Mouse (Mus musculus) retina, adult 2 months (tissue): Measurements from ENCODE around the gene Lgmn.

Experiments
- DNase-seq: peaks from one replicate; pipeline ENCODE4 v3.0.0-alpha.2; 2012; ENCODE audit warnings: low read depth, low spot score

Lgmn gene

DNA sequence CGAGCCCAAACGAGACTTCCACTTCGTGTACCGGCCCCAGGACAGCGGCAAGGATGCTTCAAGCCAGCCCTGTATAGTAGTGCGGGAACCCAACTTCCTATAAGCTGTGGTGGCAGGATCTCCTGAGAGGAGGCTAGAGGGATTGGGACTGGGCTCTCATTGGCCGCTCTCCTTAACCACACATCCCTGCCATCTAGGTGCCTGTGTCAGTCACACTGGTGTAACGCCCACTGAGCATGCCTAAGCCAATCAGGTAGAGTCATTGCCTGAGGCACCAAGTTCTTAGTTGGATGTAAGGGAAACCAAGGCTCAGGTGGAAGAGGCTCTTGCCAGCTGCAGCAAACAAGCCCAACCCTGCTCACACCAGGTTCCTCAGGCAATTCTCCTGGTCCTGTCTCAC, 49.6 kb downstream of the Lgmn start:
- no peak for DNase-seq

DNA sequence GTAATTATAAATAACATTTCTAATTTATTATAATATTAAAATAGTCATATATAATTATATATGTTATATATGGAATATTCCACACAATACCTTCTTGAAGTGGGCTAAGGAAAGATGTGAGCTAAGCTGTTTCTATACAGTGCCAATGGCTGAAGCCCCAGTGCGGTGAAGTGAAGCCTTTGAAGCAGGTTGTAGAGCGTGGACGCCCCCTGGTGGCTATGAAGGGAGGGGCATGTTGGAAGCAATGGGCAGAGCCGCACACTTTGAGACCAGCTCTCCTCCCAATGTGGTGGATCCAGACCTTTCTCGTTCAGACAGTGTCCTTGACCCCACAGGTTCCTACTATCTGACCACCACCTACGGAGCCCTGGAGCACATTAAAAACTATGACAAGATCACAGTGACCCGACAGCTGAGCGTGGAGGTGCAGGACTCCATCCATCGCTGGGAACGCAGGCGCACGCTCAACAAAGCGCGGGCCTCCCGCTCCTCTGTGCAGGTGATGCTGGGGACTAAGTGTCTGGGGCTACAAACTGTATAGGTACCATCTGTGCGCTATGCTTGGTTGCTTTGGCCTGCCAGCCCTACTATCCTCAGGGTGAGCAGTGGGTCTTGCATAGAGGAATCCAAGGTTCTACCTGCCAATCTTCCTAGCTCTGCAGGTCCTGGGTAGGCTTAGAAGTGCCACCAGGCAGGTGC, 52.2 kb downstream of the Lgmn start:
- peak; percentile 65 for DNase-seq

DNA sequence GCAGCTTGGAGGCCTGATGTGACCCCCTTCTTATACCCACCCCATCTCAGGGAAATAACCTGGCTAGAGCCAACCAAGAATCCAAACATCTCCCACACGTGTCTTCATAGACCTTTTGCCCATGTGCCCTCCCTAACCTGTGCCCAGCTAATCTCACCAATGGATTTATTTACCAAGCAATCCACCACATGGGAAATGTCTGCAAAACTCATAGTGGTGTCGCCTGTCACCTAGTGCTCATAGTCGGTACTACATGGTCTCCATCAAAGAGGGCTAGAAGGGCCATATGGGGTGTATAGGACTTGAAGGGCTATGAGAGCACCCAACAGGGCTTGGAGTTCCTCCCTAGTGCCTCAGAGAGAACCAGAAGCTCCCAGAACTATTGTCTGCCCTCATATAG, 54.8 kb downstream of the Lgmn start:
- DNase-seq, result peak; percentile 45

DNA sequence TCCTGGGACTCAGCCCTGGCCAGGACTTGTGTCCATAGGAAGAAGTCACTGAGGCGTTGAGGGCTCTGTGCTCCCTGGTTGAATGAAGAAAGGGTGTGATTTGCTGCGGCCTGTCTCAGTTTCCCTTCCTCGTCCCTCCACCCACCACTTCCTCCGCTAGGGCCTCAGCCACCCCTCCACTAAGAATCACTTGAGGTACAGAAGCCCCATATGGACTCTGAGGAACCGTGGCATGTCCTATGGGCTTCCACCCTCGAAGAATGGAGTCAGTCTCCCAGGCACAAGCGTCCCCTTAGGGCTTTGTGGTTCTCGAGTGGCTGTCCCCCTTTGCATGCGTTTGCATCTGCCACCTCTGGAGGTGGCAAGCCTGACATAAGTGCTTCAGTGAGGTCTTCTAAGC, 56.3 kb downstream of the Lgmn start:
- DNase-seq, result no peak

DNA sequence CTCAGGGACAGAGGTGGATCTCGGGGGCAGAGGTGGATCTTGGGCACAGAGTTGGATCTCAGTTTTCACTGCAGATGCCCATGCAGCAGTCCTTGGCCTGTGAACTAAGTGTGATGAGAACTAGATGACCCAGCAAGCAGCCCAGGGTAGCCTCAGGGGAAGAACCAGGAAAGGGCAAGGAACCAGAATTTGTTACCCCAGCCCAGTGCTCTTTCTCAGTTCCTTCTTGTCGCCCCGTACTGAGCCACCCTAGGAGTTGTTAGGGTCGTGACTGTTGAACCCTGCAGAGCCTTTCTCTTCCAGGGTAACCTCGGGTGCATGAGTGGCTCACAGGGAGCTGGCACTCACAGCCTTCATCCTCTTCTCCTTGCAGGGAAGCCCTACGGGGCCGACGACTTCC, 57.4 kb downstream of the Lgmn start:
- no peak for DNase-seq

DNA sequence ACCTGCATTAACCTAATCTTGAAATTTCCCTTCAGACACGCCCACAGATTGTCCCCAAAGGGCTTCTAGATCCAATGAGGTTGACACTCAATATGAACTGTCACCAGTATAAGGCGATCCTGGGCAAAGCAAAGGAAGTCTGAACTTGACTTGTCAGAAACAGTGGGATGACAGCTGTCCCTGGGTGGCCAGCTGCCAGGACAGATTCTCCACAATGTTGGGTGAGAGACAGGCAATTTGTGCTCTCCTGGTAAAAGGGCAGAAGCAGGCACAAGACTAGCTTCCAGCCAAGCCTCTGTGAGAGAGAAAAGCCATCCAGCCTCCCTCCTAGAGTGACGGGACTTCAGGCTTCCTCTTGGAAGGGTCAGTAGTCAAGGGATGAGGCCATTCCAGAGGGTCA, 67.3 kb downstream of the Lgmn start:
- no peak for DNase-seq

DNA sequence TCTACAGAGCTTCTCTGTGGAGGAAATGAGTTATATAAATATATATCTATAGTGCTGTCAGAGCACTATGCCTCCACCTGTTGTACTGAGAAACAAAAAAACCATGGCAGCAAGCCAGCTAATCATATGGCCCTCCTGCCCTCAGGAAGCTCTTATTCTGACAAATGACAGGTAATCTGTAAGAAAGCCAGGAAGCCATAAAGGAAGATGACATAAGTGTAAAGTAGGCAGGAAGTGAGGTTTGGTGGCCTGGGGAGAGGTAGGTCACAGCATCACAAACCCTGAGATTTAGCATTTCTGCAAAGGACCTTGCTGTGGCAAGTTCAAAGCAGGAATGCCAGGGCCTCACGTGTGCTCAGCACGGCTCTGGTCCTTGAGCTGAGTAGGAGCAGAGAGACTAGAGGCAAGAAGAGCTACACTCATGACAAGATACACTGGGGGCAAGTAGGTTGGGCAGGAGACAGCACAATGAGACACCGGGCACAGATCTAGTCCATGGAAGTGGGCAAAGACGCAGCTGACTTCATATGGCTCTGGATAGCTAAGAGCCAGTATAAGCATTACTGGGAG, 68.6 kb downstream of the Lgmn start:
- DNase-seq, result no peak

DNA sequence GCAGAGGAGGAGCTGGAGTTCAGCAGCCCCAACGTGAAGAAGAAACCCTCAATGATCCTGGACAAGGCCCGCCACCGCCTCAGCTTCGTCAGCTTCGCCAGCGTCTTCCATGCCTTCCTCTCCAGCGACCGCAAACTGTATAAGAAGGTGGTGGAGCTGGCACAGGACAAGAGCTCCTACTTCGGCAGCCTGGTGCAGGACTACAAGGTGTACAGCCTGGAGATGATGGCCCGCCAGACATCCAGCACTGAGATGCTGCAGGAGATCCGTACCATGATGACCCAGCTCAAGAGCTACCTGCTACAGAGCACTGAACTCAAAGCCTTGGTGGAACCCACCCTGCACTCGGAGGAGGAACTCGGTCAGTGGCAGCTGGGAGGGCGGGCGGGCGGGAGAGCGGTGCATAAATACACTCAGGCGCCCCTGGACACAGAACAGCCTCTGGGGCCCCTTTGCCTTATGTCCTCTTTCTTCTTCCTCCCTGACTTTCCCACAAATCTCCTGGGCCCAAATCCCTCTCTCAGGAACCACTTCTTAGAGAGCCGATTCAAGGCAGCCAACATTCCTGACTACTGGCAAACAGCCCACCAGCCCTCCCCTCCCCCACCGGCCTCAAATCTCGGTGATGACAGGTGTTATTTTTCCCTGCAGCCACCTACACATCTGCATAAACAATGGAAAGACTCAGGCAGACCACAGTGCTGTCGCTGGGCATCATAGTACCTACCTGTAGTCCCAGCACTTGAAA, 70.0 kb downstream of the Lgmn start:
- no peak for DNase-seq

DNA sequence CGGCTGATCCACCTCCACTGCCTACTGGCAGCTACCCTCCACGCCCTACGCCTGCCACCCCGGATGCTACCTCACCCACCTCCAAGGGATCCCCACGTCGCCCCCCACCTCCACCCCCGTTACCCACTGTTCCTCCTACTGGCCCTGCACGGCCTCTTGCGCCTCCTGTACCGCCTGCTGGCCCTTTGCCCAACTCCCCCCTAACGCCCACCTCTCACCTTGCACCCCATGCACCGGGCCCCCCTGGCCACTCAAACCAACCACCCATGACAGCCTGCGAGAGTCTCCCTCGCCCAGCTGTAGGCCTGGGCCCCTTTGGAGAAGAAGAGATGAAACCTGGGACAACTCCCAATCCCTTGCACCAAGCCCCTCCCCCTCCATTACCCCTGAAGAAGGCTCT, 71.1 kb downstream of the Lgmn start:
- DNase-seq, result no peak

DNA sequence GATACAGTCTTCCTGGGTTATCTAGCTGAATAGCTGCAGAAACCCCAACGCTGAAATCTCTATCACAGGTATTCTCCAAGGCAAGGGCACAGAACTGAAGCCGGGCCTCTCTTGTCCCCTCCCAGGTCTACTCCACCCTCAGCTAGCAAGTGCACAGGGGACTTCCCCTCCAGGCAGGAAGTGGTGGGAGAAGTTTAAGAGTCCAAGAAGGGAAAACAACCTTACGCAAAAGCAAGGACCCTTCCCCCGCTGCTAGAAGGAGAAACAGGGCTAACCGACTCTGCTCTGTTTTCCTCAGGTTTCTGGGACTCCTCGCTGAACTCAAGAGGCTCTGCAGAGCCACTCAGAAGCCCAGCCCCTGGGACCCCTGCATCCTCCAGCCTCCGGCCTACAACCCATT, 71.5 kb downstream of the Lgmn start:
- DNase-seq, result no peak

DNA sequence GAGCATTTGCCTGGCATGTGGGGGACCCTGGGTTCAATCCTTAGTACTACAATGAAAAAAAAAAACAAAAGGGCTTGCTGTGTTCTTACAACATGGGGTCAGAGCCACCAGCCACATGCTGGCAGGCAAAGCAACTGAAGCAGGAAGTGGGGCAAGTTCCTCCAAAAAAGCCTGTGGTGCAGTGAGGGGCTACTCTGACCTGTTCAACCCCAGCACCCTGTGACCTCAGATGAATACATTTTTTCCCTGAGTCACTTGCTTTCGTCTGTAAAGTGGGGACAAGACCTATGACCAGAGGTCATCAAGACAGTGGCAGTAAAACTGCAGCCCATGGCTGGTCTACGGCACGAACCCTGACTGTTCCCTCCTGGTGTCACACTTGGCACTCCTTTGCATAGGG, 72.5 kb downstream of the Lgmn start:
- DNase-seq, result no peak

DNA sequence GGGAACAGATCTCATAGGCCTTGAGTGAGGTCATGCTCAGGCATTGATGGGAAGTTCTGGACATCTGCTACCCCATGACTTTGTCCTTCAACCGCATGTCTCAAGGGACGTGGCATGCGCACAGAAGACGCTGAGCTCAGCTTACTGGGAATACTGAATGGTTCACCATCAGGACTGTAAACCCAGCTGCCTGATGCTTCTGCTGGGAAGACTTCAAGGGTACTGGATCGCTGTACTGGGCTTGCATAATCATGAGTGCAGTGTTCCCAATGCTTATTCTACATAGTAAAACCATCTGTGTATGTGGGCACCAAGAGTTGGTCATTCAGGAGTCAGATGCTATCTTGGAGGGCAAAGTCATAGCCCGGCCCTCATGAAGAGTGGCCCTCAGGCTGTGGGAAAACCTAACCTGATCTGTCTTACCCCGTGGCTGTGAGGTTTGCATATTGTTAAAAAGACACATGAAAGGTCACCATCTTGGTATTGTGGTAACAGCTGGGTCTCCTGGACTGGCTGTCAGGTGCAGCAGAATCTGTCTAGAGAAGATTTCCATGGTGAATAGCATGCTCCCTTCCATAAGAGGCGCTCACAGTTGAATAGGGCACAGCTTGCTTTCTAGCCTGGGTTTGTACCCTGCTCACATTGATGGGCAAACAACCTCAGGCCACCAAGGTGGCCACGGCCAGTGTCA, 73.3 kb downstream of the Lgmn start:
- no peak for DNase-seq

DNA sequence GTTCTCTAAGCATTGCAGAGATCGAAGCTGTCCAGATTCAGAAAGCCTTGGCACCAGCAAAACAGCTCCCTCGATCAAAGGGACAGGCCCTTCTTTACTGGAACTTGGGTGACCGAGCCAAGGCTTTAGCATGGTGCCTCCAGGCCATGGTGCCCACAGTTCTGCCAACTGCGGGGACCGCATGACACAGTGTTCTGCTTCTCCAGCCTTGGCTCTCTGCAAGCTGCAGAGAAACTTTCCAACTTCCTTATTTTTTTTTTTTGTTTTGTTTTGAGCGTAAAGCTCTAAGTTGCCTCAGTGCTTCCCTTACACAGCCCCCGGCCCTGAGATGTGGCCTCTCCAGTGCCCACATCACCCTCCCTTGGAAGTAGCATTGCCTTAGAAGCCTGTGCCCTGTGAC, 74.6 kb downstream of the Lgmn start:
- no peak for DNase-seq

DNA sequence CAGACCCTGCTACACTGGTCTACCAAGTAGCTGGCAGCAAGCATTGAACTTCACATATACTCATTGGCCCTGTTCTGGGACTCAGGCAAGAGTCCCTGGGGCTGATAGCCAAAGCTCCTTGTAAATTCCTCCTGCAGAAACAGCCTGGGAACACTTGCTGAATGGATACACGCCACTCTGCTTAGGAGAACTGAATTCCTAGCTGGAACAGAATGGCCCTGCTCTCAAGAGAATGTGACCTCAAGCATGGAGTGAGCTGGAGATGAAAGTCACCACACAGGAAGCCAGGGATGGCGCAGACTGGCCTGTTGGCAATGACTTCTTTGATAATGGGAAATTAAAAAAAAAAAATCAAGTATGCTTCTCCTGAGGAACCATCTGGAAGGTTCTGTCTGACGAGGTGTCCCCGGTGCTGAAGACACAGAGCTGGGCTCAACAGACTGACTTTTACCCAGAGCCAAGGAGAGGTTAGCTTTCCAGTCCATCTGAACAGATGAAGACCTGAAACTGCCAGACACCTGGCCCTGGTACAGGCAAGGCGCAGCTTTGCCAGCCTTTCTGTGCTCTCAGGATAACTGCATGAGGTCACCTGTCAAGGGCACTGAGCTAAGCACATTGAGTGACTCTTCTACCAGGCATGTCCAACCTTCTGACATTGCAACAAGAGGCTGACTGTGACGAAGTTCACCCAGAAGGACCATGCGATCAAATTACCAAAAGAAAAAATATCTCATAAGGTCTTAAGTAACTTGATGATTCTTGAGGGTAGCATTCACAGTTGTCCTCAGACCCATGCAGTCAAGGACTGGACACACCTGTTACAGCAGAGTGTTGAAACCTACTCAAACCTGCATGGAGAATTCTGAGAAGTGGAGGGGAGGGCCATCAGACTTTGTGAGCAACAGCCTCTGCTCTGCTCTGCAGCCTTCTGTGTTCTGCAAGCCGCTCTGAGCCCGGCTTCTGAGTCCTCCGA, 78.1 kb downstream of the Lgmn start:
- no peak for DNase-seq

DNA sequence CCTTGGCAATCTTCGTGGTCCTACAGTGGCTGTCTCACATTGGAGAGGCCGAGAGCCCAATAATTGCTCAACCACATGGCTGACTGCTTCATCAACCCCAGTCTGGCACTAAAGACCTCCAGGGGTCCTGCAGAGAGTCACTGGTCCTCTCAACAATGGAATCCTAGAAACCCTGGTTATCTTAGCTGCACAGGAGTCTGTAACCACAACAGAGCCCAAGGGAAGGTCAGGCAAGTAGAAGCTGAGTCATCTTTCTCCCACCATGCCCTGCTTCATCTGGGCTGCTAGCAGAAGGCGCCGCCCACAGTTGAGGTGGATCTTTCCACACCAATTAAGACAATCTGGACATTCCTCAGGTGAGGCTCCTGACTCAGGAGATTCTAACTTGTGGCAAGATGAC, 80.2 kb downstream of the Lgmn start:
- DNase-seq, result no peak

DNA sequence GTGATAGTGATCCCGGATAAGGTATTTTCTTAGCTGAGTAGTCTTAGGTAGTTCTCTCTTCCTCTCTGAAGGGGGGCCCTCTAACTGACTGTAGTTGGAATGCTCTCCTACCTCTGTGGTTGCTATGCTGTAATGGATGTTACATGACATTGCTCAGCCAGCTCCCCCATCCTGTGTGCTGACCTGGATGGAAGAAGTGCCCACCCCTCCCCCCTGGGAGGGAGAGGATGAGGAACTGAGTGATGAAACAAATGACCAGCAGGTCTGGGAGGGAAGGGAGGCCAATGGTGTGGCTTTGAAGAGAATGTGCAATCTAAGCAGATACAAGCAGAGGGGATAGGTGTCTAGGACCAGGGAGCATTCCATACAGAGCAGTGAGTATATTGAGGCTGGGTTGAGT, 82.8 kb downstream of the Lgmn start:
- no peak for DNase-seq

DNA sequence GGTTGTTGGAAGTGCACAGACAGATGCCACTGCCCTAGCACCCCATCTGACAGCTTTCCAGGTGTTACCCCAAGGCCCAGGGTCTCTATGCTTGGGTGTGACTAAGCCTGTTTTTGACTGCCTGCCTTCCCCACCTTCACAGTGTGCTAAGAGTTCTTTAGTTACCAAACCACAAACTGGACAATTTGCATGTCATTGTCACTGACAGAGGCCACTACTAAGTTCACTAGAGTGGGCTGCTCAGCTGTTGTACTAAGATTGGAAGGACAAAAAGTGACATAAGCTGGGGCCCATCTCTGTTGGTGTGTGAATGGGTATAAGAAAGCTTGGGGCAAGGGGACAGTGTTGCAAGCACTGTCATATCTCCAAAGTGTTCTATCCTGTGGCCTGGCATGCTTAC, 83.8 kb downstream of the Lgmn start:
- no peak for DNase-seq

DNA sequence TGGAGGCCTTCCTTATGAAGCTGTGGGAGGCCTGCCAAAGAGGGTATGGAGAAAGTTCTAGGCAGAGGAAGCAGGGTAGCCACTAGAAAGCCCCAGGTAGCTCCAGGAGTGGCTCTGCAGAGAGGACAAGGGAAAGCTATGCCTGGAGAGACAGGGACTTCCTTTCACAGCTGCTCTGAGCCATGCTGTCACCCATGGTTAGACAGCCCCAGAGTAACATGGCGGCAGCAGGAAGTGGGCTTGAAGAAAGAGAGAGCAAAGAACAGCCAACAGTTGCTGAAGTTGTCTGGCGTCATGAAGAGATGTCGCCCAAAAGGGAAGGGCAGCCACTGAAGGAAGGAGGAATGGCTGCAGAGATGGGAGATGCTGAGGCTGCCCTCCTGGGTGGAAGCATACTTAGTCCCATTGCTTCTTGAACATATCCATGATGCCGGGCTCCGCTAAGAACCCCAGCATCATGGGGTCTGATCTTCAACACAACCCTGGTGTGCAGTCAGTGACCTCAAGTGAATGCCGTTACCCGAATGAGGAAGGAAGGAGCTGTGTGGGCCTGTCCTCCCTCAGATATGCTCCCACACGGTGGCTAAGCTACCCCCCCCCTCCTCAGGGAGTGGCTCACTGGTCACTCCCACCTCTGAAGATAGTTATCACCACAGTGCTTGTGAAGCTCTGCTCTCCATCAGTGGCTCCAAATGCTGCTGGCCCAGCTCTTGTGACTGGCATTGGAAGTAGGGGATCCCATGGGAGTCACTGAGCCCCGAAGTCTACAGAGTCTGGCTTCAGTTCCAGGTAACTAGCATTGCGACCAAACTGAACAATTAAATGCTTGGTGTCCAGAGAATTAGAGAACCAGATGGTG, 85.3 kb downstream of the Lgmn start:
- DNase-seq, result no peak

DNA sequence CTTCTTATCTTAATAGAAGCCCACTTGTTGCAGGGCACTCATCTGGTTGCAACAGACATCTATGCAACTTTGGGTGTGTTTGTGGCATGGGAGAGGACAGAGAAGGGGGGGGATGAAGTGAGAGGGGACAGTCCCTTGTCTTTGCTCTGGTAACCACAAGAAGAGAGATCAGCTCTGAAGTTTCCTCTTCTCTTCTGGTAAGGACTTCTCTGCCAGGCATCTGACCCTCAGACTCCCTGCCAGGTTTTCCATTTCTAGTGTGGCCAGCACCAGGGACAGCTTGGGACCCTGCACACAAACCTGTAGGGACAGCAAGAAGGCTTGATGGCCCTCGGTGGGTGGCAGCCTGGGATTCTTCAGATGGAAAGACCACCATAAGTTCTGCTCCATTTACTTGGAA, 88.6 kb downstream of the Lgmn start:
- DNase-seq, result no peak

DNA sequence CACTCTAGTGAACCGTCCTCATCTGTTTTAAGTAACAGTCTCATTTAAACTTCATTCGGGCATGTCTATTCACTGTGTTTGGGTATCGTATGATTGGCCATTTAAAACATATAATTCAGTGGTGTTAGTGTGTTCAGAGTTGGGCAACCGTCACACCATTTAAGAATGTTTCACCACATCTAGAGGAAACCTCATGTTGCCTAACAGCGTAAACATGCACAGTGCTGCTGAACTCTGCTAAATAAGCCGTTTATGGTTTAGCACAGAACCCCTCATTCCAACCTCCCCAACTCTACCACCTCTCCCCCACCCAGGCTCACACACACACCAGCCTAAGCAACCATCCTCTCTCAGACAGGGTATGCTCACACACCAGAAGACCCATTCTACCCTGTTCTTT, 91.2 kb downstream of the Lgmn start:
- DNase-seq, result no peak
